Comparison of ENCODE assay signal across 20 mouse cellular contexts in the genomic region with DNA sequence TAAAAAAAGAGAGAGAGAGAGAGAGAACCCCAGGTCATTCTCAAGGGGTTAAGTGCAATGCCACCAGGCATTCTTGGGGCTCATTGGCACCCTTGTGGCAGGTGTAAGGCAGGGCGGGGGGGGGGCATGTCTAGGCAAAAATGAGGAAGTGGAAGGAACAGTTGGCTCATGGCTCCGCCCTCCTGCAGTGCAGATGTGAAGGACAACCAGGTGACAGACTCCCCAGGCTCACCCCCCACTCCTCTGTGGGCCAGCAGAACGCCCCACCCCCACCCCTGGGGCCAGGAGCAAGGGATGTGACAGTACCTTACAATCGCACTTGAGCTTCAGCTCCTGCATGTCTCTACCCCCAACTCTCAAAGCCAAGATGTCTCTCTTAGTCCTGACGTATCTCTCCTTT.
DNase-seq lines count a peak whose midpoint lies in the region; ATAC-seq and TF ChIP-seq lines count a peak whose summit lies in the region.
"Had no signal": no experiment of that assay in that cellular context is flagged by ENCODE, and none has a peak within 500 bp of the region (broad histone marks: within the 10 kb centered on the region; RNA-seq: fewer than 3 reads in every experiment).

No protein-coding gene starts in this region.

- peaks cover 36% of the 10 kb centered on the region for H3K4me1 ChIP-seq in liver, postnatal 0 days (ENCODE audit: insufficient read depth)
- H3K4me1 ChIP-seq in liver, embryonic 11.5 days (replicated peaks; ENCODE audit: control insufficient read depth, insufficient read depth, low read length), result peaks cover 13% of the 10 kb centered on the region
- H3K4me1 ChIP-seq: hindbrain, embryonic 12.5 days had no signal

- no peak overlapping the region for H3K4me2 ChIP-seq in liver, postnatal 0 days (ENCODE audit: low read depth, low read length)
- H3K4me2 ChIP-seq in liver, embryonic 11.5 days, result no peak overlapping the region
- H3K4me2 ChIP-seq: heart, embryonic 12.5 days; hindbrain, embryonic 12.5 days; midbrain, embryonic 15.5 days had no signal

- no peak overlapping the region for H3K4me3 ChIP-seq in liver, postnatal 0 days (ENCODE audit: low read depth, low read length)
- H3K4me3 ChIP-seq in liver, embryonic 11.5 days (ENCODE audit: low read depth, low read length), result no peak overlapping the region
- H3K4me3 ChIP-seq: embryonic facial prominence, embryonic 10.5 days; heart, embryonic 12.5 days; hindbrain, embryonic 12.5 days; midbrain, embryonic 15.5 days had no signal

- H3K9ac ChIP-seq in liver, postnatal 0 days (replicated peaks), result no peak overlapping the region
- H3K9ac ChIP-seq in liver, embryonic 11.5 days (ENCODE audit: low read depth, low read length), result no peak overlapping the region
- H3K9ac ChIP-seq: hindbrain, embryonic 12.5 days; liver, embryonic 14.5 days; midbrain, embryonic 15.5 days had no signal

- no peaks in the 10 kb centered on the region for H3K27me3 ChIP-seq in liver, postnatal 0 days (ENCODE audit: insufficient read depth, low read length)
- H3K27me3 ChIP-seq in liver, embryonic 11.5 days (replicated peaks; ENCODE audit: control insufficient read depth, insufficient read depth, low read length), result no peaks in the 10 kb centered on the region
- H3K27me3 ChIP-seq: hindbrain, embryonic 12.5 days; midbrain, embryonic 15.5 days had no signal

- no peak overlapping the region for H3K27ac ChIP-seq in liver, postnatal 0 days (ENCODE audit: low read depth)
- no peak overlapping the region for H3K27ac ChIP-seq in liver, embryonic 11.5 days (ENCODE audit: low read depth, low read length)
- H3K27ac ChIP-seq: embryonic facial prominence, embryonic 10.5 days; hindbrain, embryonic 12.5 days; liver, embryonic 14.5 days; macrophage; midbrain, embryonic 15.5 days had no signal

- TF ChIP-seq CTCF in liver, postnatal 0 days (IDR thresholded peaks at IDR 0.05; ENCODE audit: low read depth), result no peak

- 33% methylated on average over 5 of the region's 5 CpGs for WGBS in liver, postnatal 0 days (ENCODE audit: insufficient replicate concordance)
- WGBS in liver, embryonic 11.5 days, result 55% methylated on average over 5 of the region's 5 CpGs

- H3K36me3 ChIP-seq in liver, postnatal 0 days (replicated peaks; ENCODE audit: insufficient read depth, low read length), result peaks cover 5% of the 10 kb centered on the region; the same call in 1 of the 2 replicates
- no peaks in the 10 kb centered on the region; the same call in 1 of the 2 replicates for H3K36me3 ChIP-seq in liver, embryonic 11.5 days (ENCODE audit: control insufficient read depth, insufficient read depth, low read length)
- H3K36me3 ChIP-seq: midbrain, embryonic 15.5 days had no signal

- no peaks in the 10 kb centered on the region for H3K9me3 ChIP-seq in liver, postnatal 0 days (ENCODE audit: low read length)
- no peaks in the 10 kb centered on the region for H3K9me3 ChIP-seq in liver, embryonic 11.5 days (ENCODE audit: control insufficient read depth, low read length)
- H3K9me3 ChIP-seq: embryonic facial prominence, embryonic 10.5 days; heart, embryonic 12.5 days; hindbrain, embryonic 12.5 days; midbrain, embryonic 15.5 days had no signal

- ATAC-seq in liver, postnatal 0 days, result peak; percentile 42
- ATAC-seq in liver, embryonic 11.5 days (replicated peaks; ENCODE audit: low FRiP score), result no peak
- peak; percentile 38 for ATAC-seq in granulocyte monocyte progenitor cell, adult 5-6 weeks (replicated peaks; ENCODE audit: poor library complexity, severe bottlenecking)
- ATAC-seq: intestine, embryonic 16.5 days; midbrain, embryonic 15.5 days had no signal

- DNase-seq in liver, postnatal 0 days, result peak; percentile 68
- DNase-seq in liver, embryonic 11.5 days (ENCODE audit: low spot score), result no peak
- peak; percentile 80 to 81 for DNase-seq in spleen, postnatal 36 days (ENCODE audit: low spot score in 2 of 2)
- no peak for DNase-seq in cerebellum, adult 11 months
- no peak for DNase-seq in adrenal gland, postnatal 14 days
- no peak for DNase-seq in left cerebral cortex, adult 8-10 months (ENCODE audit: low spot score in 2 of 2)
- no peak for DNase-seq in layer of hippocampus, adult 11-12 months (ENCODE audit: low spot score)
- DNase-seq: adrenal gland, adult 2 months; cerebellum, postnatal 10 days; gastrocnemius, postnatal 14 days; kidney, postnatal 25 days; right cerebral cortex, postnatal 4 days had no signal

- TF ChIP-seq EP300 in liver, postnatal 0 days (IDR thresholded peaks at IDR 0.05; ENCODE audit: low read depth), result no peak

Comparison
In these comparisons a context has a peak if more than half of its experiments do, and no peak if none do; other contexts are left out.
1. DNase-seq: peak in liver, postnatal 0 days (single experiment) and spleen, postnatal 36 days (2 of 2); none in liver, embryonic 11.5 days (single experiment), cerebellum, adult 11 months (single experiment), adrenal gland, postnatal 14 days (single experiment), left cerebral cortex, adult 8-10 months (0 of 2) and layer of hippocampus, adult 11-12 months (single experiment).